Mouse (Mus musculus): ENCODE results near the gene Adssl1.

DNA sequence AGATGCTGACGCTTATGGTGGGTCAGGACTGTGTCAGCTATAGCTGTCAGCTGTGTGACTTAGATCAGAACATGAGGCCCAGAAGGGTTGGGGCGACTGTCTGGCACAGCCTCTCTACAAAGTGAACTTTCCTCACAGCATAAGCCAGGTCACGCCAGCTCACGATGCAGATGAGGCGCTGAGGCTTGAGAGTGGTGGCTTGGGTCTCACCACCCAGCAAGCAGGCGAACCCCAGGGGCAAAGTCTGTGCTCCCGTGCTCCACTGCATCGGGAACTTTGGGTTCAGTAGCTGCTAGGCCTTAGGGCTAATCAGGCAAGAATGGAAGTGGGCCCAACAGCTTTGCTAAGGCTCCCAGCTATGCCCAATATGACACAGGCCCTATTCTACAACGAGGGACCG, 10.8 kb upstream of the Adssl1 start:
- TF ChIP-seq CTCF (IDR thresholded peaks at IDR 0.05; ENCODE audit: borderline replicate concordance, control insufficient read depth, extremely low read depth, insufficient read depth, low read length, poor library complexity) = no peak
- no peak for TF ChIP-seq POLR2A (IDR thresholded peaks at IDR 0.05; ENCODE audit: control insufficient read depth, extremely low read depth, insufficient read depth, low read length, poor library complexity)

All from thymus, adult 2 months (tissue).